Mouse (Mus musculus): ENCODE measurements around the gene Chil4. TPM values are rescaled to one million over a fixed set of nuclear protein-coding genes. Genes with fewer than 3 reads are reported as not detected.
A peak's percentile ranks its signal among the peaks of the same experiment; 100 is the strongest.
"Not testable (repeated sequence)": the region's sequence is repeated elsewhere in the genome, so short reads cannot be mapped to it uniquely, and the experiment has no call there.

The Chil4 gene
- polyA plus RNA-seq, 1 experiment, result not detected

- Histone ChIP-seq H3K4me3 (ENCODE audit: extremely low read depth, insufficient read depth, insufficient read length) (no peak overlapping the region), H3K36me3 (ENCODE audit: control insufficient read depth, insufficient read depth, low read length) (no peaks in the 10 kb centered on the region), H3K4me1 (ENCODE audit: control insufficient read depth, insufficient read depth, insufficient read length) (no peaks in the 10 kb centered on the region), H3K27ac (ENCODE audit: insufficient read depth, low read length) (no peak overlapping the region), H3K27me3 (ENCODE audit: control insufficient read depth, insufficient read depth, low read length) (no peaks in the 10 kb centered on the region)
- DNase-seq (ENCODE audit: low read depth in 1 of 2, low spot score in 2 of 2), result no peak
- WGBS, result 88% methylated on average over 12 of the region's 12 CpGs
- TF ChIP-seq POLR2A (IDR thresholded peaks at IDR 0.05; ENCODE audit: low read depth, low read length) (no peak), CTCF (IDR thresholded peaks at IDR 0.05; ENCODE audit: extremely low read depth, insufficient read depth, insufficient read length, insufficient replicate concordance) (no peak)
These were observed 23.8 kb downstream of the Chil4 start for GRCm38 (mm10) chr3:106195486-106195885.

- TF ChIP-seq CTCF (IDR thresholded peaks at IDR 0.05; ENCODE audit: extremely low read depth, insufficient read depth, insufficient read length, insufficient replicate concordance) (no peak), POLR2A (IDR thresholded peaks at IDR 0.05; ENCODE audit: low read depth, low read length) (no peak)
These were observed 31.3 kb downstream of the Chil4 start for GRCm38 (mm10) chr3:106187991-106188390.

GRCm38 (mm10) chr3:106177509-106178189 is 41.7 kb downstream of the Chil4 start:
- DNase-seq (ENCODE audit: low read depth in 1 of 2, low spot score in 2 of 2), result no peak
- Histone ChIP-seq H3K36me3 (ENCODE audit: control insufficient read depth, insufficient read depth, low read length) (no peaks in the 10 kb centered on the region), H3K27ac (ENCODE audit: insufficient read depth, low read length) (no peak overlapping the region), H3K4me1 (ENCODE audit: control insufficient read depth, insufficient read depth, insufficient read length) (no peaks in the 10 kb centered on the region), H3K4me3 (ENCODE audit: extremely low read depth, insufficient read depth, insufficient read length) (no peak overlapping the region), H3K27me3 (ENCODE audit: control insufficient read depth, insufficient read depth, low read length) (no peaks in the 10 kb centered on the region)
- 88% methylated on average over 13 of the region's 13 CpGs for WGBS
- TF ChIP-seq CTCF (IDR thresholded peaks at IDR 0.05; ENCODE audit: extremely low read depth, insufficient read depth, insufficient read length, insufficient replicate concordance), result no peak
- no peak for TF ChIP-seq POLR2A (IDR thresholded peaks at IDR 0.05; ENCODE audit: low read depth, low read length)

More at GRCm38 (mm10) chr3:106187991-106188390, 31.3 kb downstream of the Chil4 start:
- no peak for DNase-seq (ENCODE audit: low read depth in 1 of 2, low spot score in 2 of 2)
- Histone ChIP-seq H3K36me3 (ENCODE audit: control insufficient read depth, insufficient read depth, low read length) (no peaks in the 10 kb centered on the region), H3K4me3 (ENCODE audit: extremely low read depth, insufficient read depth, insufficient read length) (no peak overlapping the region), H3K27me3 (ENCODE audit: control insufficient read depth, insufficient read depth, low read length) (no peaks in the 10 kb centered on the region), H3K27ac (ENCODE audit: insufficient read depth, low read length) (no peak overlapping the region), H3K4me1 (ENCODE audit: control insufficient read depth, insufficient read depth, insufficient read length) (no peaks in the 10 kb centered on the region)
- 75% methylated on average over 2 of the region's 2 CpGs for WGBS

- not testable (repeated sequence) for H3K4me1 ChIP-seq (ENCODE audit: control insufficient read depth, insufficient read depth, insufficient read length); H3K27me3 ChIP-seq (ENCODE audit: control insufficient read depth, insufficient read depth, low read length); H3K27ac ChIP-seq (ENCODE audit: insufficient read depth, low read length); H3K4me3 ChIP-seq (ENCODE audit: extremely low read depth, insufficient read depth, insufficient read length); H3K36me3 ChIP-seq (ENCODE audit: control insufficient read depth, insufficient read depth, low read length)
- 6% methylated on average over 2 of the region's 2 CpGs for WGBS
- peak in 1 of 2 experiments; percentile 15 for DNase-seq (ENCODE audit: low read depth in 1 of 2, low spot score in 2 of 2)
These were observed 44.3 kb downstream of the Chil4 start for GRCm38 (mm10) chr3:106174971-106175370.

GRCm38 (mm10) chr3:106172506-106172905 is 46.8 kb downstream of the Chil4 start:
- H3K27ac ChIP-seq (ENCODE audit: insufficient read depth, low read length); H3K4me3 ChIP-seq (ENCODE audit: extremely low read depth, insufficient read depth, insufficient read length); DNase-seq (ENCODE audit: low read depth in 1 of 2, low spot score in 2 of 2); H3K4me1 ChIP-seq (ENCODE audit: control insufficient read depth, insufficient read depth, insufficient read length); H3K27me3 ChIP-seq (ENCODE audit: control insufficient read depth, insufficient read depth, low read length); H3K36me3 ChIP-seq (ENCODE audit: control insufficient read depth, insufficient read depth, low read length): not testable (repeated sequence)
- 64% methylated on average over 2 of the region's 2 CpGs for WGBS

- WGBS, result 75% methylated on average over 1 of the region's 1 CpGs
- no peaks in the 10 kb centered on the region for H3K27me3 ChIP-seq (ENCODE audit: control insufficient read depth, insufficient read depth, low read length)
- no peaks in the 10 kb centered on the region for H3K4me1 ChIP-seq (ENCODE audit: control insufficient read depth, insufficient read depth, insufficient read length)
- TF ChIP-seq CTCF (IDR thresholded peaks at IDR 0.05; ENCODE audit: extremely low read depth, insufficient read depth, insufficient read length, insufficient replicate concordance) (no peak), POLR2A (IDR thresholded peaks at IDR 0.05; ENCODE audit: low read depth, low read length) (no peak)
- no peak overlapping the region for H3K4me3 ChIP-seq (ENCODE audit: extremely low read depth, insufficient read depth, insufficient read length)
- no peaks in the 10 kb centered on the region for H3K36me3 ChIP-seq (ENCODE audit: control insufficient read depth, insufficient read depth, low read length)
- H3K27ac ChIP-seq (ENCODE audit: insufficient read depth, low read length), result no peak overlapping the region
- DNase-seq (ENCODE audit: low read depth in 1 of 2, low spot score in 2 of 2), result no peak
These were observed 48.1 kb downstream of the Chil4 start for GRCm38 (mm10) chr3:106171135-106171731.

GRCm38 (mm10) chr3:106170522-106171053 is 48.7 kb downstream of the Chil4 start:
- no peaks in the 10 kb centered on the region for H3K27me3 ChIP-seq (ENCODE audit: control insufficient read depth, insufficient read depth, low read length)
- no peaks in the 10 kb centered on the region for H3K36me3 ChIP-seq (ENCODE audit: control insufficient read depth, insufficient read depth, low read length)
- H3K4me1 ChIP-seq (ENCODE audit: control insufficient read depth, insufficient read depth, insufficient read length), result no peaks in the 10 kb centered on the region
- no peak overlapping the region for H3K4me3 ChIP-seq (ENCODE audit: extremely low read depth, insufficient read depth, insufficient read length)
- no peak for TF ChIP-seq CTCF (IDR thresholded peaks at IDR 0.05; ENCODE audit: extremely low read depth, insufficient read depth, insufficient read length, insufficient replicate concordance)
- TF ChIP-seq POLR2A (IDR thresholded peaks at IDR 0.05; ENCODE audit: low read depth, low read length), result no peak
- WGBS, result 47% methylated on average over 1 of the region's 1 CpGs
- H3K27ac ChIP-seq (ENCODE audit: insufficient read depth, low read length), result no peak overlapping the region
- DNase-seq (ENCODE audit: low read depth in 1 of 2, low spot score in 2 of 2), result no peak

Measured in spleen, adult 2 months (tissue).